Mouse (Mus musculus): ENCODE results near the gene Rrnad1. TPM values are rescaled to one million over a fixed set of nuclear protein-coding genes. Genes with fewer than 3 reads are reported as not detected.
"Not testable (repeated sequence)": the region's sequence is repeated elsewhere in the genome, so short reads cannot be mapped to it uniquely, and the experiment has no call there.

Gene Rrnad1
- total RNA-seq, 1 experiment from 2014 or later = 24.1 TPM

DNA sequence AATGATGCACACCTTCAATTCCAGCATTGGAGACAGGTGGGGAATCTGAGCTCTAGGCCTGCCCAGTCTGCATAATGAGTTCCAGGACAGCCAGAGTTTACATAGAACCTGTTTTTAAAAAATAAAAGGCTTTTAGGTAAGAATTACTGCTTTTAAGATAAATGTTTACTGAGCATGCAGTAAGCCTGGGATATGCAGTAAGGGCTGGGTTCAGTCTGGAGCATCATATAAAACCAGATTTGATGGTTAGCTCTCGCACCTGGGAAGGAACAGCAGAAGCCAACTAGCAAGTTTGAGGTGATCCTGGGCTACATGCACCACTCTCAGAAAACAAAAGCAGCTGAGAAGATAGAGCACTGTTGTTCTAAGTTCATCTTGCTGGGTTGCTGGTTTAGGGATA lies 12.0 kb downstream of the Rrnad1 start:
- DNase-seq = no peak

DNA sequence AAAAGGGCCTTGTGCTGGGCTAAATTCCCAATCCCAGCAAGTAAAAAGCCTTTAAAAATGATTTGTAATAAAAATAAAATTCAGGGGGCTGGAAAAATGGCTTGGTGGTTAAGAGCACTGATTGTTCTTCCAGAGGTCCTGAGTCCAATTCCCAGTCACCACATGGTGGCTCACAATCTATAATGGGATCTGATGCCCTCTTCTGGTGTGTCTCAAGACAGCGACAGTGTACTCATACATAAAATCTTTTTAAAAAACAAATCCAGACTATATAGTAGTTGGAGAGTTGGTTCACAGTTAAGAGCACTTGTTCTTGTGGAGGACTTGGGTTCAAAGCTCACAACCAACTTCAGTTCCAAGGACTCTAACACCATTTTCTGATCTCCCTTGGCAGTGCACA lies 13.5 kb downstream of the Rrnad1 start:
- no peak for DNase-seq

DNA sequence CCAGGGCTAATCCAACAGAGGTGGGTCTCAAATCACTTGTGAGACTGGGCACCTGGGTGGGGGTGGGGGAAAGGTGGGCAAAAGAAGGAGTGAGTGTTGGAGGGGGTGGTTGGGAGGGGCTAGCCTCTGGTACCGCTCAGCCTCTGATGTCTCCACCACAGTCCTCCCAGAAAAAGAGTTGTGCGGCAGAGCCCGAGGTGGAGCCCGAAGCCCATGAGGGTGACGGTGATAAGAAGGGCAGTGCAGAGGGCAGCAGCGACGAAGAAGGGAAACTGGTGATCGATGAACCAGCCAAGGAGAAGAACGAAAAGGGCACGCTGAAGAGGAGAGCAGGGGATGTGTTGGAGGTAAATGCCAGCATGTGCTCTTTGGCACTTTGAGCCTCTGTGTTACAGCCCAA lies 16.6 kb downstream of the Rrnad1 start:
- no peak for DNase-seq

DNA sequence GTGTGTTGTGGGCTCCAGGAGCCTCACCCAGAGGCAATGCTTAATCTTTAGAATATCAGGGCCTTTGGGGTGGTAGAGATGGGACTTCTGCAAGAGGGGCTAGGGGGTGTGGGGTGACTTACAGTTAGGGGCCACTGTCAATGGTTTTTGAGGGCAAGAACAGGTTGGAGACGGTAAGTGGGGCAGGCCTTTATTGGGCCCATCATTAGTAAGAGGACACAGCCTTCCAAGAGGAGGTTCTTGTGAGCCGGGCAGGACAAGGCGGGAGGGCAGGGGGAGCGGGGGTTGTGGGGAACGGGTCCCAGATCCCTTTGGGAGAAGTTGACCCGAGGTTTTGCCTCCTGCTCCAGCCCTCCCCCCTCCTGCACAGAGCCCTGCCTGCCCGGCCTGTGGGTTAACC lies 17.0 kb downstream of the Rrnad1 start:
- DNase-seq = no peak

DNA sequence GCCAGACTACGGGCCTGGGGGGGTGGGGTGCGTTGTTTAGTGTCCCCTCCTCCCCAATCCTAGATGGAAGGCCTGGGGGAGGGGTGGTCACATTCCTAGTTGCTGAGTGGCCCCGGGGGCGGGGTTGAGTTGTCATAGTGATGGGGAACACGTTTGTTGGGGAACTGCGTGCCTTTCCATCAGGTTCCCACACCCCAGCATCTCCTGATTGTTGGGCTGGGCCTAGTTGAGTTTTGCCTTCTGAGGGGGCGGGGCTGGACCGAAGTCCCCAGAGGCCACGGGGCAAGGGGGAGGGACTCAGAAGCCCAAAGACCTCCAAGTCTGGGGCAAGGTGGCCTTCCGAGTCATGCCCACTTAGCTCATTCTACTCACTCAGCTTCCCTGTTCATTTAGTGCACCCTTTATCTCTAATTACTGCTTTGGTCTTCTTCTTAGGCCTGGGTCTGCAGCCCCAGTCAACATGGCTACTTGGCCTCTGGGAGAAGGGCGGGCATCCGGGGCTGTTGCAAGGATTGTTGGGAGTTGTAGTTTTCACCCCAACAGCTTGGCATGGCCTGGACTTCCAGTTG lies 19.9 kb downstream of the Rrnad1 start:
- DNase-seq = peak; percentile 81

DNA sequence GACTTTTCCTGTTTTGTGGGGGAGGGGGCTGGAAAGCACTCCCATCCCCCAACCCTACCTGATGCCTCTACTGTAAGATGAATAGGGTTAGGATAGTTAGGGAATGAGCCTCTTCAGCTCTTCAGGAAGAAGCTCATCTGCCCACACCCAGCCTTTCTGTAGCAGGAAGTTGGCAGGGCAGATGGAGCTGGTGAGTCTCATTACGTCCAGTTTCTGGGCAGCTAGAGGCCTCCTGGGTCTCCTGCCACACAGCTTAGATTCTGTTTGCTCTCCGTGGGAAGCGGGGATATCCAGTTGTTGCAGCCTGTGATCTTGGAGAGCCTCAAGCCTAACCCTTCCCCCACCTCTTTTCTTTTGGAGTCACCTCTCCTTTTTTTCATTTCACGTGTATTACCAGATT lies 20.6 kb downstream of the Rrnad1 start:
- DNase-seq = no peak

DNA sequence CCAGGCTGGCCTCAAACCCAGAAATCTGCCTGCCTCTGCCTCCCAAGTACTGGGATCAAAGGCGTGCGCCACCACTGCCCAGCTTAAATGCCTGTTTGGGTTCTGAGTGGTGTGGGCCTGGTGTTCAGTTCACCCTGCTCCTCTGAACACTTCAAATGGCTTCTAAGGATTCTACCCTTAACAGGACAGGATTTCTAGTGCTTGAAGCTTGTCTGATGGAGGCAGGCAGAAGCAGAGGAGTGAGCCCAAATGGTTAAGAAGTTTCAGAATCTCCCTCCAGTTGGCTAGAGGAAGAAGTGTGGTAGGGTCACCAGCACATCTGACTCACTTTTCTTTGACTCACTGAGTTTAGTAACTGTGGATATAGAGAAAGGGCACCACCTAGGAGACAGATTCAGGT lies 21.1 kb downstream of the Rrnad1 start:
- no peak for DNase-seq

DNA sequence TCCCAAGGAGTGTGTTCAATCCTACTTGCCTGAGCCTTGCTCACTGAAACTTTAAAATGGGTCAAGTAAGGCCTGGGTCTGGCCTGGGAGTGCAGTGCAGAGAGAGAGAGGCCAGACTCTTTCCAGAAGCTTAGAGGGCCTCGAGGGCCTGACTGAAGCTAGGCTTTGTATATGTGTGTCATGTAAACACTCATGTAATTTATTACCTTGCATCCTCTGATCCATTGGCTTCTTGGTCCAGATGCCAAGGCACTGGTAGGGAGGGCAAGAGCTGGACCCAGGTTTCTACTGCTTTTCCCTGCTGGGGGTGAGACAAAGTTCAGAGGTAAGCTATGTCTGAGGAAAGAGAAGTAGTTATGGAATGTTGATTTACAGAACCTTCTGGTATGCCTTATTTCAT lies 22.6 kb downstream of the Rrnad1 start:
- no peak for DNase-seq

DNA sequence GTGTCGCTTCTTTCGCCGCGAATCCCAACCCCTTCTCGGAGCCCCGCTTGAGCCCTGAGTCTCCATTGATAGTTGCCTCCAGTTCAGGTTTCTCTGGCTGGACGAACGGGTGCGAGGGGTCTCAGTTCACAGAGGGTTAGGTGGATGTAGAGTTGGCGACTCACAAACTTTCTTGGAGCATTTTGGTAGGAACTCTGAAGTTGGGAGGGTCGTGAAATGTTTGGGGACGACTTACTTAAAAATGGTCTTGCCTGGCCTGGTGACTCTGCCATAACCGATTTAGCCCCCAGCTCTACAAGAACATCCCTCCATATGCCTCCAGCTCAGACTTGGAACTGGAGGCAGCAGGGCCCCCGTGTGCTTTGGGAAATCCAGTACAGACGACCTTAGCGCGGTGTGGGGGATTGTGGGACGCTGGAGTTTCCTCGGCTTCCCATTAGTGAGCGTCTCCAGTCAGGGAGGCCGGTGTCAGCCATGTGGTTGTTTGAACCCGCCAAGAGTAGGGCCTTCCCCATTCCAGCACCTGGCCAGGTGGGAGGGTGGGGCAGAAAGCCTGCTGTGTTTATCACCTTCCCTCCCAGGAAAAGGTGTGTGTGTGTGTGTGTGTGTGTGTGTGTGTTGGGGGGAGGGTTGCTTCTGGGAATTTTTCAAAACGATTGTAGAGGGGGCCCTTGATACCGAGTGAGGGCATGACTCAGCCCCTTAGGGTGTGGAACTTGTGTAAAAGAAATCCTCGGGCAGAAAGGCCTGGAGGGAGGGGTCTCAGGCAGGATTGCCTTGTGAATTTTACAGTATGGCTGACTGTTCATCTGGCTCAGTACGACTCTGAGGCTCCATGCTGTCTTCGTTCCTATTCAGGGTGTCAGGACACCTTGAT lies 23.3 kb downstream of the Rrnad1 start:
- DNase-seq = peak; percentile 39

DNA sequence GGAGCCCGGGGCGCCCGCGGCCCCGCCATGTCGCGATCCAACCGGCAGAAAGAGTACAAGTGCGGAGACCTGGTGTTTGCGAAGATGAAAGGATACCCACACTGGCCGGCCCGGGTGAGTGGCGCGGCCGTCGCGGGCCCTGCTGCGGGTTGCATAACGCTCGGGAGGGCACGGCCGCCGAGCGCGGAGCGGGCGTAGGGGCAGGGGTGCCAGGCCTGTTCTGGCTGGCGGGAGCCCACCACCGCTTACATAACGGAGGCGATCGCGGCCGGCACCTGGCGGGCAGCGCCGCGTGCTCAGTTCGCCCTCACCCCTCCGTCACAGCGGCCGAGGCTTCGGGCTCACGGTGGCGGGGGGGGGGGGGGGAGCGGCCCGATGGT lies 23.9 kb downstream of the Rrnad1 start:
- DNase-seq = peak; percentile 61

DNA sequence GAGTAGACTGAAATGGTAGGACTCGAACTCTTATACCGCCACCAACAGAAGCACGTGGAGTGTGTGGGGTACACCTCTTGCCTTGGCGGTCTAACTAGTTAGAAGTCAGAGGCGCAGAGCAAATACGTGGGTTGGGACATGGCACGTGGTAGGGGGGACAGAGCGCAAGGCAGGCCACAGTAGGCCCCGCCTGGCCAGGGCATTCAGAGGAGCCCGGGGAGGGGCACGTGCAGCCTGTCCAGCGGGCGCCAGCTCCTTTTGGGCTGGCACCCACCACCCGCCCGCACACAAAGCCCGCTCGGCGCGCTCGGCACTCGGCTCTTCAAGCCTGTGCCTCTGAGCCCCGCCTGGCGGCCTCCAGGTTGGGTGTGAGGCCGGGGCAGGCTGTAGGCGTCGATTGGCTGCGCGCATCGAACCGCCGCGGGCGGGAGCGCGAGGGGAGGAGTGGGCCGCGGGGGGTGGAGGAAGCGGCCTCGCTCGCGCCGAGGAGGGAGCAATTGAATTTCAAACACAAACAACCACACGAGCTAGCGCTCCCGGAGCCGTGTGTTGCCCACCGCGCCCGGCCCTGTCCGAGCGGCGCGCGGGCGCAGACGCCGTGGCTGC lies 24.5 kb downstream of the Rrnad1 start, which contains the start of gene Hdgf:
TSS of gene Hdgf (plus strand) at position 442 of the 606 bp plus-strand sequence.
- peak; percentile 94 for DNase-seq

DNA sequence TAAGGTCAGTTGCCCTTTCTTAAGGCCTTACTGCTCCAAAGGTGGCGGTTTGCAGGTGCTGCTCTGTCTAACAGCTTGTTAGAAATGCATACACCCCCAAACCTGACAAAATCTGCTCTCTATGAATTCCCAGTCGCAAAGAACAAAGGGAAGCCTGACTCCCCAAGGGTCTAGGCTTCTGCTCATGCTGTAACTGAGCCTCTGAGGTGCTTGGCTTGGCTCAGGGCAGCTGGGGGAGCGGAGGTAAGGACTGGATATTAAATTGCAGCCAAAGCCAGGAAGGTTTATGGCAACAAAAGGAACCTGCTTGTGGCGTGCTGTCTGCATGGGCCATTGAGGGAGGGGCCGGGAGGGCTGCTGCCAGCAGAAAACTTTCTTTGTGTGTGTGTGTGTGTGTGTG lies 26.7 kb downstream of the Rrnad1 start:
- DNase-seq = no peak

DNA sequence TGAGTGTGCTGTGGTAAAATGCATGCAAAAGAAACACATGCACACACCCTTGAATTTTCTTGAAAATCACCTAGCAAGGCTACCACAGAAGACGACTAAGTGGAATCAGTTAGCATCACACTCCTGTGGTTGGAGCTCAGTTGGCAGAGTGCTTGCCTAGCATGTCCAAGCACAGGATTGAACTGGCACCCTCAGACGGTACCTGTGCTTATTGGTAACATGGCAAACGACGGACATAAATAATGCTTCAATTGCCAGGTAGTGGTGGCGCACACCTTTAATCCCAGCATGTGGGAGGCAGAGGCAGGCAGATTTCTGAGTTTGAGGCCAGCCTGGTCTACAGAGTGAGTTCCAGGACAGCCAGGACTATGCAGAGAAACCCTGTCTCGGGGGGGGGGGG lies 28.6 kb downstream of the Rrnad1 start:
- DNase-seq = not testable (repeated sequence)

DNA sequence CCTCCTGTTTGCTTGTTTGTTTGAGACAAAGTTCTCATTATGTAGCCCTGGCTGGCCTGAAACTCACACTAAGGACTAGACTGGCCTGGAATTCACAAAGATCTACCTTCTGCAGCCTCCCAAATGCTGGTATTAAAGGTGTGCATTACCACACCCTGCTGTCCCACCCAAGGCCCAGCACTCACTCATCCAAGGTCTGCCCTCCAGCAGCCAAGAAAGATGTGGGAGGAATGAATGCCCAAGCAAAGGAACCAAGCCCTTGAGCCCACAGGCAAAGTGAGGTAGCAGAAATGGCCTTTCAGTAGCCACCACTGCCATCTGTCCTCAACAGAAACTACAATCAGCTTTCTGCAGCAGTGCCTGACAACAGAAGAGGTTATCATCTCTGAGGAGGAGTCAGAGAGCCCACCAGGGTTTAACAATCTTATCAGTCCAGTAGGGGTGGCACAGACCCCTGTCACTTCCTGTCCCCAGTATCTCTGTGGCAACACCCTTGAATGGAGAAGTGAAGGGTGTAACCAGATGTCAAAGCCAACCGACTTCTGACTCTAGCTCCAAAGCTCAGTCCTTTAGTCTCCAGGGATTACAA lies 29.4 kb downstream of the Rrnad1 start:
- no peak for DNase-seq

DNA sequence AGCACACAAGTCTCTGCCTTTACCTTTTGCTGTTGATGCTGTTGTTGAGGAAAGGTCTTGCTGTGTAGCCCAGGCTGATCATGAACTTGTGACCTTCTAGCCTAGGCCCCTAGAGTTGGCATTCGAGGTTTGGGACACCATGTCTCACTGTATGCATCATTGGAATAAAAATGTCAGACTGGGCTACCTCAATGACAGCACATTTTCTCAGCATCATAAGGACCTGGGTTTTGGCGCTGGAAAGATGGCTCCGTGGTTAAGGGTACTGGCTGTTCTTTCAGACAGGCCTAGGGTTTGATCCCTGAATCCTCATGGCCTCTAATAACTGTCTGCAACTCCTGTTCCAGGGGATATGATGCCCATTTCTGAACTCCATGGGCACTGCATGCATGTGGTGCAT lies 30.7 kb downstream of the Rrnad1 start:
- no peak for DNase-seq

DNA sequence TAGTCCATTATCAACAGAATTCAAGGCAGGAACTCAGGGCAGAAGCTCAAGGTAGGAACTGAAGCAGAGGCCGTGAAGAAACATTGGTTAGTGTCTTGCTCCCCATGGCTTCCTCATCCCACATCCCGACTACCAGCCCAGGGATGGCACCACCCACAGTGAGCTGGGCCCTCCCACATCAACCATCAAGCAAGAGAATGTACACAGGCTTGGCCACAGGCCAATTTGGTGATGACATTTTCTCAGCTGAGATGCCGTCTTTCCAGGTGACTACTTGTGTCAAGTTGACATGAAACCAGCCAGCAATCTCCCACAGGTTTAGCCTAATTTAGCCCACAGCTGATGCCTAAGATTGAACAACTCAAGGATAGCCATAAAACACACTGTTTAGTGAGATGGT lies 31.3 kb downstream of the Rrnad1 start:
- DNase-seq = no peak

DNA sequence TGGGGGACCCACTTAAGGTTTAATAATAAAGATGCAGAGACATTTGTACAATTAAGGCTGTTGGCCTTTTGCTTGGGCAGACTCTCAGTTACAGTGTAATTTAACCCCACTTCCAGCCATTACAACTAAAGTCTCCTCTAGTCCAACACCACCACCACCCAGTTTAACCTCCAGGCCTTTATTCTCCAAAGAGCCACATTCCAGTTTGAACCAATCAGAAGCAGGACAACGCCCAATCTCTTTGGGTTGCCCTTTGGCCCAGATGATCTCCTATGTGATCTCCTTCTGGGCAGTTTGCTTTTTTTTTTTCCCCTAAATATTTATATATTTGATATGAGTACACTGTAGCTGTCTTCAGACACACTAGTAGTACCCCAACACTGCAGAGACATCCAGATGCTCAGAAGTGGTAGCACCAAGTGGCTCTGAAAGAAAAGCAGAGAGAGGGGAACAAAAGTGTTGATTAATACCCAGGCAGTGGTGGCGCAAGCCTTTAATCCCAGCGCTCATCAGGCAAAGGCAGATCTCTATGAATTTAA lies 37.1 kb downstream of the Rrnad1 start:
- no peak for DNase-seq

DNA sequence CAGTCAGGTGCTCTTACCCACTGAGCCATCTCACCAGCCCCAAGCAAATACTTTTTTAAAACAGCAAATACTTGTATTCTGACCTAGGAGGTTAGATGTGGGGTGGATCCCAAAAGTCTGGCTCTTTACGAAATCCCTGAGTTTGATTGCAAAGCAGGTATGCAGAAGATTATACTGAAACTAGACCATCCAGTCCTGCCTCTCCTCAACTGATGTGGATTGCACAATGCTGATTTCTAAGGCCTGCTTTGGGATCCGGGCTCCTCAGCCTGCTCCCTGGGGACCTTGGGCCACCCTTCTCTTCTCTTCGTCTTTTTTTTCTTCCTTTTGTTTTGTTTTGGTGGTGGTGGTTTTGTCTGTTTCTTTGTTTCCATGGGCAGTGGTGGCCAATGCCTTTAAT lies 39.0 kb downstream of the Rrnad1 start:
- no peak for DNase-seq

DNA sequence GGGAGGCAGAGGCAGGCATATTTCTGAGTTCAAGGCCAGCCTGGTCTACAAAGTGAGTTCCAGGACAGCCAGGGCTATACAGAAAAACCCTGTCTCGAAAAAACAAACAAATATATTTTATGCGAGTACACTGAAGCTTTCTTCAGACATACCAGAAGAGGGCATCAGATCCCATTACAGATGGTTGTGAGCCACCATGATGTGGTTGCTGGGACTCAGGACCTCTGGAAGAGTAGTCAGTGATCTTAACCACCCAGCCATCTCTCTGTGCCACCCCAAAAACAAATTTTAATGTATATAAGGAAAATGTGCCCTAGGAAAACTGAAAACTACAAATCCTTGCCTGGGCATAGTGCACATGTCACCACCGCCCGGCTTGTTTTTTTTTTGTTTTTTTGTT lies 43.1 kb downstream of the Rrnad1 start:
- DNase-seq = not testable (repeated sequence)

DNA sequence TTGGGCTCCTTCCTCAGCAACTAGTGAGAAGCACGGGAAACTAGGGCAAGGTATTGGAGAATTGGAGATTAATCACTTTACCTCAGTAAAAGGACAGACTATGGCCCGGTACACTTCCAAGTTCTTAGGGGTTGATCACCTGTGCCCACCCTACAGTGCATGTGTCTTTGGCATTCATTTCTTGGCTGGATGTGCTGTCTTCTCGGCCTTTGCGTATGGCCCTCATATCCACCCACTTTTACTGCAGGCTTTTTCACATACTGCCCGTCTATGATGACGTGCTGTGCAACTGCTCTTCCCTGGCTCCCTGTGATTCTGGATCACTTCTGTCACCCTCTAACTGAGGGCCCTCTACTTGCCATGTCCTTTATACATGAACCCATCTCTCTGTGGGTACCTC lies 44.1 kb downstream of the Rrnad1 start:
- no peak for DNase-seq

DNA sequence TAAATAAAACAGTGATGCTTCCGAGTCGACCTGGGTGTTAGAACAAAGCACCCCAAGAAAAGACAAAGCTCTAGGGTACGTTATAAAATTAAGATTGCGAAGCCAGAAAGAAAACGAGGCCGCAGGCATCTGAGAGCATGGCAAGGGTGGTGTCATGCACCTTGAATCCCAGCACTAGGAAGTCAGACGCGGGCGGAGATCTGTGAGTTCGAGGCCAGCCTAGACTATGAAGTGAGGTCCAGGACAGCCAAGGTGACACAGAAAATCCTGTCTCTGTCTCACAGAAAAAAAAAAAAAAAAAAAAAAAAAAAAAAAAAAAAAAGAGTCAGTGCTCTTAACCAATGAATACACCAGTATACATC lies 44.5 kb downstream of the Rrnad1 start:
- peak; percentile 37 for DNase-seq

DNA sequence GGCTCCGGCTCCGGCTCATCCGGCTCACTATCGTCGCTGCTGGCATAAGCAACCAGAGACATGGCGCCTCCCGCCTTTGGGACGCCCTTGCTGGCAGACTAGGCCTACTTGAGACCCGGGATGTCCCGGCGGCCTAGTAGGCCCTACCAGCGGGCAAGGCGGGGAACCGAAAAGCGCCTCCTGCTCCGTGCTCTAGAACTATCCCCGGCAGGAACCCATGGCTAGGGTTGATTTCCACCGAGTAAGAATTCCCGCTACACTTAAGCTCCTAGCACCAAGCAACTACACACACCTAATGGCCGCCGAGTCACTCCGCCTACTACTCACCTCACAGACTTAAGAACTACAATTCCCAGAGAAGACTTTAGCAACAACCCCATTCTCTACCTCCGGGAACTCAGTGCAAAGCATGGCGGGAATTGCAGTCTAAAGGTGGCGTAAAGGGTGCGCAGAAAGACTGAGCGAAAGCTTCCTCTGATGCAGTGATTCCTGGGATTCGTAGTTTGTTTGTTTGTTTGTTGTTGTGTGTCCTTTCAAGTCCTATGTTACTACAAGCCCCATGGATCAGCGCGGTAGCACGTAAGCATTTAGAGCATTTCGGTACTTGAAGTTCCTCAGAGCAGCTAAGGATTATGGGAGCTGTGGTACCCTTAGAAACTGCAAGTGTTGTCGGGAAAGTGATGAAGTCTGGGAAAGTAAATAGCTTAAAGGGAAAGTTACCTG lies 45.1 kb downstream of the Rrnad1 start, which contains the start of gene Prcc:
TSS of gene Prcc (minus strand) at position 328 of the 723 bp plus-strand sequence.
- peak; percentile 73 for DNase-seq
